Mouse (Mus musculus) intestine, embryonic 16.5 days (tissue): ENCODE measurements around the gene Cnot6. TPM values are rescaled to one million over a fixed set of nuclear protein-coding genes. Genes with fewer than 3 reads are reported as not detected.

Experiments used
- ATAC-seq: fragments of 200-750 bp; cut with Nextera tagmentation; 2 replicates; pipeline ENCODE4 v1.8.0; 2017; ENCODE audit warnings: moderate TSS enrichment, moderate library complexity
- H3K27ac ChIP-seq: fragments of 300-500 bp; sonication (generic); 2 replicates; pipeline ENCODE4 v1.5.1; 2014; ENCODE audit warnings: mild to moderate bottlenecking, low read length
- H3K27me3 ChIP-seq: fragments of 300-500 bp; sonication (generic); replicated peaks from 2 replicates; pipeline ENCODE4 v1.6.1; 2014; ENCODE audit warnings: low read length, control low read depth, mixed read lengths; ENCODE audit not compliant: control insufficient read depth, insufficient read depth
- H3K36me3 ChIP-seq: fragments of 300-500 bp; sonication (generic); 2 replicates; pipeline ENCODE4 v1.6.1; 2014; ENCODE audit warnings: low read length, control low read depth; ENCODE audit not compliant: control insufficient read depth, insufficient read depth
- H3K4me1 ChIP-seq: fragments of 300-500 bp; sonication (generic); 2 replicates; pipeline ENCODE4 v1.6.1; 2014; ENCODE audit warnings: low read length, control low read depth, mixed read lengths; ENCODE audit not compliant: control insufficient read depth, insufficient read depth
- H3K4me2 ChIP-seq: fragments of 300-500 bp; sonication (generic); 2 replicates; pipeline ENCODE4 v1.6.1; 2014; ENCODE audit warnings: low read depth, low read length, control low read depth
- H3K4me3 ChIP-seq: fragments of 300-500 bp; sonication (generic); 2 replicates; pipeline ENCODE4 v1.5.1; 2014; ENCODE audit warnings: mild to moderate bottlenecking, low read length
- H3K9ac ChIP-seq: fragments of 300-500 bp; sonication (generic); 2 replicates; pipeline ENCODE4 v1.6.1; 2014; ENCODE audit warnings: low read depth, low read length
- H3K9me3 ChIP-seq: fragments of 300-500 bp; sonication (generic); 2 replicates; pipeline ENCODE4 v1.6.1; 2016; ENCODE audit warnings: low read length, control low read depth; ENCODE audit not compliant: control insufficient read depth
- WGBS: fragments of 180-500 bp; shearing (Covaris S2); extraction: QIAGEN DNeasy Blood & Tissue Kit; methylation state at CpG from one replicate; pipeline ENCODE4 v1.1.7; 2014; 5-methylcytosine and 5-hydroxymethylcytosine counted together
- polyA plus RNA-seq: library from polyadenylated mRNA; unstranded; fragments of >200 nt; fragmentation: Nextera tagmentation; extraction: Ambion mirVana; gene quantifications from 2 replicates; pipeline ENCODE4 v1.2.1, GENCODE M21; 2015

Cnot6 gene
- polyA plus RNA-seq, 1 experiment from 2014 or later: 26.9 TPM

GRCm38 (mm10) chr11:49651762-49652322 lies 60.7 kb downstream of the Cnot6 start:
- WGBS: 82% methylated on average over 10 of the region's 10 CpGs
- H3K4me1 ChIP-seq: peaks cover 3% of the 10 kb centered on the region
- no peak overlapping the region for H3K9ac ChIP-seq

GRCm38 (mm10) chr11:49650994-49651761 lies 61.3 kb downstream of the Cnot6 start:
- ATAC-seq: no peak
- H3K27me3 ChIP-seq: no peaks in the 10 kb centered on the region
- H3K27ac ChIP-seq: no peak overlapping the region
- H3K4me1 ChIP-seq: peaks cover 3% of the 10 kb centered on the region
- H3K4me2 ChIP-seq: no peak overlapping the region
- 61% methylated on average over 16 of the region's 16 CpGs for WGBS
- no peaks in the 10 kb centered on the region for H3K9me3 ChIP-seq
- no peak overlapping the region for H3K4me3 ChIP-seq
- no peak overlapping the region for H3K9ac ChIP-seq
- no peaks in the 10 kb centered on the region for H3K36me3 ChIP-seq

More at GRCm38 (mm10) chr11:49651762-49652322, 60.7 kb downstream of the Cnot6 start:
- no peak for ATAC-seq
- Histone ChIP-seq H3K4me3 (no peak overlapping the region), H3K4me2 (no peak overlapping the region), H3K27me3 (no peaks in the 10 kb centered on the region), H3K36me3 (no peaks in the 10 kb centered on the region), H3K27ac (no peak overlapping the region), H3K9me3 (no peaks in the 10 kb centered on the region)

- ATAC-seq: no peak
These were observed 62.2 kb downstream of the Cnot6 start for GRCm38 (mm10) chr11:49650113-49650993.

GRCm38 (mm10) chr11:49645677-49646076 lies 66.8 kb downstream of the Cnot6 start:
- 55% methylated on average over 7 of the region's 8 CpGs for WGBS
- Histone ChIP-seq H3K4me3 (no peak overlapping the region), H3K9me3 (no peaks in the 10 kb centered on the region), H3K4me1 (no peaks in the 10 kb centered on the region), H3K27ac (no peak overlapping the region), H3K9ac (no peak overlapping the region), H3K4me2 (no peak overlapping the region), H3K36me3 (no peaks in the 10 kb centered on the region), H3K27me3 (no peaks in the 10 kb centered on the region)
- ATAC-seq: no peak

More at GRCm38 (mm10) chr11:49650113-49650993, 62.2 kb downstream of the Cnot6 start:
- H3K27me3 ChIP-seq: no peaks in the 10 kb centered on the region
- peaks cover 3% of the 10 kb centered on the region for H3K4me1 ChIP-seq
- no peaks in the 10 kb centered on the region for H3K9me3 ChIP-seq
- H3K36me3 ChIP-seq: no peaks in the 10 kb centered on the region
- H3K4me2 ChIP-seq: no peak overlapping the region
- no peak overlapping the region for H3K27ac ChIP-seq
- 60% methylated on average over 18 of the region's 18 CpGs for WGBS
- no peak overlapping the region for H3K9ac ChIP-seq
- no peak overlapping the region for H3K4me3 ChIP-seq

- H3K27me3 ChIP-seq: peaks cover 48% of the 10 kb centered on the region
- H3K9me3 ChIP-seq: no peaks in the 10 kb centered on the region
- ATAC-seq: no peak
- no peak overlapping the region for H3K27ac ChIP-seq
- no peak overlapping the region for H3K4me2 ChIP-seq
- peaks cover 7% of the 10 kb centered on the region; the same call in 1 of the 2 replicates for H3K4me1 ChIP-seq
- H3K36me3 ChIP-seq: no peaks in the 10 kb centered on the region
- H3K9ac ChIP-seq: no peak overlapping the region
- H3K4me3 ChIP-seq: no peak overlapping the region
- WGBS: 5% methylated on average over 11 of the region's 11 CpGs
These were observed 76.1 kb downstream of the Cnot6 start for GRCm38 (mm10) chr11:49636449-49636848.

- Histone ChIP-seq H3K36me3 (no peaks in the 10 kb centered on the region), H3K27me3 (peaks cover 48% of the 10 kb centered on the region)
These were observed 76.9 kb downstream of the Cnot6 start for GRCm38 (mm10) chr11:49635671-49636070.

GRCm38 (mm10) chr11:49634101-49634500 lies 78.4 kb downstream of the Cnot6 start:
- no peaks in the 10 kb centered on the region for H3K9me3 ChIP-seq
- H3K4me2 ChIP-seq: peak overlapping the region; percentile 65
- no peak overlapping the region for H3K9ac ChIP-seq
- peak overlapping the region; percentile 36 for H3K4me3 ChIP-seq
- H3K36me3 ChIP-seq: no peaks in the 10 kb centered on the region
- 11% methylated on average over 22 of the region's 22 CpGs for WGBS
- peaks cover 48% of the 10 kb centered on the region for H3K27me3 ChIP-seq
- H3K27ac ChIP-seq: no peak overlapping the region
- peak; percentile 83 for ATAC-seq
- H3K4me1 ChIP-seq: peaks cover 7% of the 10 kb centered on the region; the same call in 1 of the 2 replicates

More at GRCm38 (mm10) chr11:49635671-49636070, 76.9 kb downstream of the Cnot6 start:
- Histone ChIP-seq H3K4me3 (no peak overlapping the region), H3K4me2 (no peak overlapping the region), H3K9ac (no peak overlapping the region), H3K4me1 (peaks cover 7% of the 10 kb centered on the region; the same call in 1 of the 2 replicates), H3K9me3 (no peaks in the 10 kb centered on the region), H3K27ac (no peak overlapping the region)
- 61% methylated on average over 6 of the region's 6 CpGs for WGBS
- no peak for ATAC-seq

GRCm38 (mm10) chr11:49632256-49632655 lies 80.3 kb downstream of the Cnot6 start:
- WGBS: 57% methylated on average over 2 of the region's 2 CpGs
- Histone ChIP-seq H3K27ac (no peak overlapping the region), H3K36me3 (no peaks in the 10 kb centered on the region), H3K27me3 (peaks cover 40% of the 10 kb centered on the region), H3K9me3 (no peaks in the 10 kb centered on the region), H3K4me2 (no peak overlapping the region), H3K4me1 (peaks cover 7% of the 10 kb centered on the region; the same call in 1 of the 2 replicates), H3K4me3 (no peak overlapping the region), H3K9ac (no peak overlapping the region)
- no peak for ATAC-seq

- H3K4me2 ChIP-seq: no peak overlapping the region
- H3K36me3 ChIP-seq: no peaks in the 10 kb centered on the region
- peaks cover 30% of the 10 kb centered on the region for H3K27me3 ChIP-seq
- H3K27ac ChIP-seq: no peak overlapping the region
- peaks cover 7% of the 10 kb centered on the region; the same call in 1 of the 2 replicates for H3K4me1 ChIP-seq
- no peak for ATAC-seq
- WGBS: 39% methylated on average over 3 of the region's 3 CpGs
- no peaks in the 10 kb centered on the region for H3K9me3 ChIP-seq
- no peak overlapping the region for H3K4me3 ChIP-seq
- H3K9ac ChIP-seq: no peak overlapping the region
These were observed 81.4 kb downstream of the Cnot6 start for GRCm38 (mm10) chr11:49631154-49631553.
